Mouse (Mus musculus): Measurements from ENCODE around the gene Bace1. TPM values are rescaled to one million over a fixed set of nuclear protein-coding genes. Genes with fewer than 3 reads are reported as not detected.
"Not testable (repeated sequence)": the region's sequence is repeated elsewhere in the genome, so short reads cannot be mapped to it uniquely, and the experiment has no call there.

The Bace1 gene
- polyA plus RNA-seq, 1 experiment: 60.0 TPM

GRCm38 (mm10) chr9:45832898-45833297, 5.5 kb upstream of the Bace1 start:
- H3K4me1 ChIP-seq (ENCODE audit: control insufficient read depth, insufficient read depth, low read length): no peaks in the 10 kb centered on the region
- no peak overlapping the region for H3K4me3 ChIP-seq (ENCODE audit: insufficient read depth, low read length)
- H3K27ac ChIP-seq (ENCODE audit: insufficient read depth, low read length): no peak overlapping the region
- TF ChIP-seq CTCF (IDR thresholded peaks at IDR 0.05; ENCODE audit: borderline replicate concordance, insufficient read depth, low read length) (no peak), POLR2A (IDR thresholded peaks at IDR 0.05; ENCODE audit: low read depth, low read length) (no peak)

- Histone ChIP-seq H3K27ac (ENCODE audit: insufficient read depth, low read length) (no peak overlapping the region), H3K4me1 (ENCODE audit: control insufficient read depth, insufficient read depth, low read length) (no peaks in the 10 kb centered on the region), H3K4me3 (ENCODE audit: insufficient read depth, low read length) (no peak overlapping the region)
- TF ChIP-seq POLR2A (IDR thresholded peaks at IDR 0.05; ENCODE audit: low read depth, low read length): no peak
- no peak for TF ChIP-seq CTCF (IDR thresholded peaks at IDR 0.05; ENCODE audit: borderline replicate concordance, insufficient read depth, low read length)
These were observed 4.9 kb upstream of the Bace1 start for GRCm38 (mm10) chr9:45833461-45833860.

- Histone ChIP-seq H3K4me1 (ENCODE audit: control insufficient read depth, insufficient read depth, low read length) (peaks cover 6% of the 10 kb centered on the region; the same call in 1 of the 2 replicates), H3K4me3 (ENCODE audit: insufficient read depth, low read length) (no peak overlapping the region), H3K27ac (ENCODE audit: insufficient read depth, low read length) (no peak overlapping the region)
- TF ChIP-seq CTCF (IDR thresholded peaks at IDR 0.05; ENCODE audit: borderline replicate concordance, insufficient read depth, low read length) (no peak), POLR2A (IDR thresholded peaks at IDR 0.05; ENCODE audit: low read depth, low read length) (no peak)
These were observed 329 bp upstream of the Bace1 start for GRCm38 (mm10) chr9:45838069-45838433.

GRCm38 (mm10) chr9:45839139-45839981, 980 bp downstream of the Bace1 start:
- Histone ChIP-seq H3K4me1 (ENCODE audit: control insufficient read depth, insufficient read depth, low read length) (peaks cover 6% of the 10 kb centered on the region; the same call in 1 of the 2 replicates), H3K27ac (ENCODE audit: insufficient read depth, low read length) (no peak overlapping the region), H3K4me3 (ENCODE audit: insufficient read depth, low read length) (peak overlapping the region; percentile 84)
- TF ChIP-seq POLR2A (IDR thresholded peaks at IDR 0.05; ENCODE audit: low read depth, low read length): no peak
- no peak for TF ChIP-seq CTCF (IDR thresholded peaks at IDR 0.05; ENCODE audit: borderline replicate concordance, insufficient read depth, low read length)

- peak overlapping the region; percentile 84 for H3K4me3 ChIP-seq (ENCODE audit: insufficient read depth, low read length)
- H3K4me1 ChIP-seq (ENCODE audit: control insufficient read depth, insufficient read depth, low read length): peaks cover 6% of the 10 kb centered on the region; the same call in 1 of the 2 replicates
- no peak overlapping the region for H3K27ac ChIP-seq (ENCODE audit: insufficient read depth, low read length)
- TF ChIP-seq CTCF (IDR thresholded peaks at IDR 0.05; ENCODE audit: borderline replicate concordance, insufficient read depth, low read length) (no peak), POLR2A (IDR thresholded peaks at IDR 0.05; ENCODE audit: low read depth, low read length) (no peak)
These were observed 1.6 kb downstream of the Bace1 start for GRCm38 (mm10) chr9:45839982-45840300.

- Histone ChIP-seq H3K27ac (ENCODE audit: insufficient read depth, low read length) (no peak overlapping the region), H3K4me1 (ENCODE audit: control insufficient read depth, insufficient read depth, low read length) (peaks cover 8% of the 10 kb centered on the region), H3K4me3 (ENCODE audit: insufficient read depth, low read length) (peak overlapping the region; percentile 84)
- no peak for TF ChIP-seq POLR2A (IDR thresholded peaks at IDR 0.05; ENCODE audit: low read depth, low read length)
- TF ChIP-seq CTCF (IDR thresholded peaks at IDR 0.05; ENCODE audit: borderline replicate concordance, insufficient read depth, low read length): no peak
These were observed 2.0 kb downstream of the Bace1 start for GRCm38 (mm10) chr9:45840331-45840730.

GRCm38 (mm10) chr9:45841458-45841857, 3.1 kb downstream of the Bace1 start:
- Histone ChIP-seq H3K4me3 (ENCODE audit: insufficient read depth, low read length) (no peak overlapping the region), H3K4me1 (ENCODE audit: control insufficient read depth, insufficient read depth, low read length) (peaks cover 17% of the 10 kb centered on the region), H3K27ac (ENCODE audit: insufficient read depth, low read length) (no peak overlapping the region)
- TF ChIP-seq POLR2A (IDR thresholded peaks at IDR 0.05; ENCODE audit: low read depth, low read length) (no peak), CTCF (IDR thresholded peaks at IDR 0.05; ENCODE audit: borderline replicate concordance, insufficient read depth, low read length) (no peak)

- H3K27ac ChIP-seq (ENCODE audit: insufficient read depth, low read length): no peak overlapping the region
- peaks cover 22% of the 10 kb centered on the region for H3K4me1 ChIP-seq (ENCODE audit: control insufficient read depth, insufficient read depth, low read length)
- TF ChIP-seq CTCF (IDR thresholded peaks at IDR 0.05; ENCODE audit: borderline replicate concordance, insufficient read depth, low read length) (no peak), POLR2A (IDR thresholded peaks at IDR 0.05; ENCODE audit: low read depth, low read length) (no peak)
- no peak overlapping the region for H3K4me3 ChIP-seq (ENCODE audit: insufficient read depth, low read length)
These were observed 4.6 kb downstream of the Bace1 start for GRCm38 (mm10) chr9:45843007-45843406.

GRCm38 (mm10) chr9:45843780-45844179, 5.4 kb downstream of the Bace1 start:
- H3K4me1 ChIP-seq (ENCODE audit: control insufficient read depth, insufficient read depth, low read length): peaks cover 22% of the 10 kb centered on the region

GRCm38 (mm10) chr9:45845541-45845940, 7.2 kb downstream of the Bace1 start:
- H3K4me1 ChIP-seq (ENCODE audit: control insufficient read depth, insufficient read depth, low read length): peaks cover 23% of the 10 kb centered on the region
- H3K27ac ChIP-seq (ENCODE audit: insufficient read depth, low read length): peak overlapping the region; percentile 57
- TF ChIP-seq CTCF (IDR thresholded peaks at IDR 0.05; ENCODE audit: borderline replicate concordance, insufficient read depth, low read length) (no peak), POLR2A (IDR thresholded peaks at IDR 0.05; ENCODE audit: low read depth, low read length) (no peak)
- H3K4me3 ChIP-seq (ENCODE audit: insufficient read depth, low read length): no peak overlapping the region

More at GRCm38 (mm10) chr9:45843780-45844179, 5.4 kb downstream of the Bace1 start:
- Histone ChIP-seq H3K4me3 (ENCODE audit: insufficient read depth, low read length) (no peak overlapping the region), H3K27ac (ENCODE audit: insufficient read depth, low read length) (no peak overlapping the region)
- TF ChIP-seq POLR2A (IDR thresholded peaks at IDR 0.05; ENCODE audit: low read depth, low read length) (no peak), CTCF (IDR thresholded peaks at IDR 0.05; ENCODE audit: borderline replicate concordance, insufficient read depth, low read length) (no peak)

GRCm38 (mm10) chr9:45846176-45846575, 7.8 kb downstream of the Bace1 start:
- H3K4me3 ChIP-seq (ENCODE audit: insufficient read depth, low read length): not testable (repeated sequence)
- H3K4me1 ChIP-seq (ENCODE audit: control insufficient read depth, insufficient read depth, low read length): peaks cover 23% of the 10 kb centered on the region
- H3K27ac ChIP-seq (ENCODE audit: insufficient read depth, low read length): peak overlapping the region; percentile 57; the same call in 1 of the 2 replicates
